Mouse (Mus musculus) liver, adult 2 months (tissue): ENCODE measurements around the gene Lsm7. TPM values are rescaled to one million over a fixed set of nuclear protein-coding genes. Genes with fewer than 3 reads are reported as not detected.

Experiments
- DNase-seq: peaks from one replicate; pipeline ENCODE4 v3.0.0-alpha.2; 2011; ENCODE audit warnings: low read depth, low spot score; ENCODE audit errors: extremely low read depth
- H3K27ac ChIP-seq: fragments of 200-500 bp; replicated peaks from 2 replicates; pipeline ENCODE4 v1.5.1; 2012; ENCODE audit warnings: low read depth, mild to moderate bottlenecking, control low read depth, inconsistent platforms, low read length; ENCODE audit not compliant: insufficient read depth
- H3K27me3 ChIP-seq: fragments of 200-500 bp; 2 replicates; pipeline ENCODE4 v1.6.1; 2012; ENCODE audit warnings: mild to moderate bottlenecking, moderate library complexity, low read length, inconsistent platforms; ENCODE audit not compliant: control insufficient read depth, insufficient read depth
- H3K36me3 ChIP-seq: fragments of 200-500 bp; 2 replicates; pipeline ENCODE4 v1.6.1; 2012; ENCODE audit warnings: low read length, inconsistent platforms; ENCODE audit not compliant: control insufficient read depth, insufficient read depth
- H3K4me1 ChIP-seq: fragments of 200-500 bp; 2 replicates; pipeline ENCODE4 v1.6.1; 2011; ENCODE audit warnings: low read length; ENCODE audit not compliant: control insufficient read depth, insufficient read depth
- H3K4me3 ChIP-seq: fragments of 200-500 bp; 2 replicates; pipeline ENCODE4 v1.5.1; 2011; ENCODE audit warnings: low read depth, mild to moderate bottlenecking, control low read depth, low read length, moderate library complexity; ENCODE audit not compliant: insufficient read depth
- H3K79me2 ChIP-seq: fragments of 200-500 bp; 2 replicates; pipeline ENCODE4 v1.6.1; 2012; ENCODE audit warnings: inconsistent platforms, mild to moderate bottlenecking, low read length, moderate library complexity; ENCODE audit not compliant: control insufficient read depth, insufficient read depth
- H3K9ac ChIP-seq: fragments of 200-500 bp; 2 replicates; pipeline ENCODE4 v1.6.1; 2012; ENCODE audit warnings: low read depth, mild to moderate bottlenecking, control low read depth, inconsistent platforms, low read length
- CTCF ChIP-seq: fragments of 200-500 bp; IDR thresholded peaks from 2 replicates; pipeline ENCODE4 v1.5.1; 2011; ENCODE audit warnings: low read depth, low read length, control low read depth
- POLR2A ChIP-seq: fragments of 200-500 bp; IDR thresholded peaks from 2 replicates; pipeline ENCODE4 v1.6.1; 2011; ENCODE audit warnings: low read length, control low read depth; ENCODE audit not compliant: insufficient read depth; ENCODE audit errors: extremely low read depth
- WGBS: fragments of 180-500 bp; shearing (Covaris S2); methylation state at CpG from one replicate; pipeline ENCODE4 v1.1.7; 2018; 5-methylcytosine and 5-hydroxymethylcytosine counted together
- polyA plus RNA-seq: library from polyadenylated mRNA; depleted of rRNA; stranded (reverse); fragments of >200 nt; gene quantifications from 2 replicates; pipeline ENCODE4 v1.2.3, GENCODE M21; 2012
- total RNA-seq: library from RNA; depleted of rRNA; stranded (reverse); fragments of >200 nt; gene quantifications from 2 replicates; pipeline ENCODE4 v1.2.3, GENCODE M21; 2014

The Lsm7 gene
- total and polyA plus RNA-seq, 2 experiments = 61.3 to 75.1 TPM

DNA sequence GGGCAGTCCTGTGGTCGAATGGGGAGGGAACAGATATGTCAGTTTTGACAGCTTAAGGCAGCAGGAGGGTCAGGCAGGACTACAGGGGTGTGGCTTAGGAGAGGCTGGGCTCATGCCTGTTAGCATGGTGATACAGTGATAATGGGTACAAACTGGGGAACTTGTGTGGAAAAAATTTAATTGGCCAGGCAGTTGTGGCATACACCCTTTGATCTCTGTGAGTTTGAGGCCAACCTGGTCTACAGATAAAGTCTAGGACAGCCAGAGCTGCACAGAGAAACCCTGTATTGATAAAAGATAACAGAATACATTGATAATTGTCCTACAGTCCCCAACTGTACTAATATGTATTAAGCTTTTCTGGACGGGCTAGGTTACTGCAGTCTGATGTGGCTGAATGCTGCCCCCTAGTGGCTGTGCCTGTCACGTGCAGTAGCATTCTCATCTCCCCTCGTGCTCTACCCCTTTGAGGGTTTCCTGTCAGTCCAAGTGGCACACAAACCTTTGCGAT lies 25.2 kb upstream of the Lsm7 start:
- peak; percentile 45 for DNase-seq

DNA sequence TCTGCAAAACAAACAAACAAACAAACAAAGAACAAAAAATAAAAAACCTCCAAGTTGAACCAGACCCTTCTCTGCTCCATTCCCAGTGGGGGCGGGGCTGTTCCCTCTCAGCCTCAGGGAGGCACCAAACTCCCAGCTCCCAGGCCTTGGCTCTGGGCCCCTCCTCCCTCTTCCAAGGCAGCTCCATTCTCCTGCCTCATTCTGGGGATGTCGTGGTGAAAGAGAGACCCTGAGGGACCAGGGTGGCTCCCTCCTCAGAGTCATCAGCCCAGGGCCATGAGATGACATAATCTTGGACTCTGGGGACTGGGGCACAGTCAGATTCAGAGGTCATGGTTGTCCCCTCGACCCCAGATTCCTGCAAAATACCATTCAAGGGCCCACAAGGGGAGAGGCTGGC lies 21.6 kb upstream of the Lsm7 start:
- H3K4me1 ChIP-seq = no peaks in the 10 kb centered on the region
- H3K79me2 ChIP-seq = no peaks in the 10 kb centered on the region
- H3K36me3 ChIP-seq = no peaks in the 10 kb centered on the region
- H3K27me3 ChIP-seq = no peaks in the 10 kb centered on the region
- no peak for TF ChIP-seq POLR2A
- 39% methylated on average over 3 of the region's 3 CpGs for WGBS
- H3K4me3 ChIP-seq = no peak overlapping the region
- no peak overlapping the region for H3K9ac ChIP-seq
- no peak overlapping the region for H3K27ac ChIP-seq
- DNase-seq = no peak

More for the DNA sequence above, 25.2 kb upstream of the Lsm7 start:
- H3K4me3 ChIP-seq = no peak overlapping the region
- no peak overlapping the region for H3K9ac ChIP-seq
- 15% methylated on average over 5 of the region's 5 CpGs for WGBS
- H3K27me3 ChIP-seq = no peaks in the 10 kb centered on the region
- TF ChIP-seq CTCF (peak; percentile 97), POLR2A (no peak)
- H3K79me2 ChIP-seq = no peaks in the 10 kb centered on the region
- no peaks in the 10 kb centered on the region for H3K4me1 ChIP-seq
- H3K27ac ChIP-seq = no peak overlapping the region
- H3K36me3 ChIP-seq = no peaks in the 10 kb centered on the region

DNA sequence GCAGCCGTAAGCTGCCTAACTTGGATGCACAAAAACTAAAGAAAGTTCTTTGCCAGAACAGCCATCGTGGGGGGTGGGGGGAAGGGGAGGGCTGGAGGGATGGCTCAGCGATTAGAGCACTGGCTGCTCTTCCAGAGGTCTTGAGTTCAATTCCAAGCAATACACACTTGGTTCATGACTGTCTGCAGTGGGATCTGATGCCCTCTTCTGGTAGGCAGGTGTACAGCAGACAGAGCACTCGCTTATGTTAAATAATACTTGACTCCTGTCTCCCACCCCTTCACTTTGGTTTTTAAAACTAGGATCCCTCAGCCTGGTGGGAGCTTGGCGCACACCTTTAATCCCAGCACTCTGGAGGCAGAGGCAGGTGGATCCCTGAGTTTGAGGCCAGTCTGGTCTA lies 21.0 kb upstream of the Lsm7 start:
- DNase-seq = peak; percentile 53
- H3K4me3 ChIP-seq = no peak overlapping the region
- no peak overlapping the region for H3K9ac ChIP-seq
- TF ChIP-seq POLR2A (no peak), CTCF (peak; percentile 74)
- no peaks in the 10 kb centered on the region for H3K36me3 ChIP-seq
- WGBS = 25% methylated on average over 5 of the region's 5 CpGs
- H3K79me2 ChIP-seq = no peaks in the 10 kb centered on the region
- no peaks in the 10 kb centered on the region for H3K4me1 ChIP-seq
- no peaks in the 10 kb centered on the region for H3K27me3 ChIP-seq
- H3K27ac ChIP-seq = no peak overlapping the region

DNA sequence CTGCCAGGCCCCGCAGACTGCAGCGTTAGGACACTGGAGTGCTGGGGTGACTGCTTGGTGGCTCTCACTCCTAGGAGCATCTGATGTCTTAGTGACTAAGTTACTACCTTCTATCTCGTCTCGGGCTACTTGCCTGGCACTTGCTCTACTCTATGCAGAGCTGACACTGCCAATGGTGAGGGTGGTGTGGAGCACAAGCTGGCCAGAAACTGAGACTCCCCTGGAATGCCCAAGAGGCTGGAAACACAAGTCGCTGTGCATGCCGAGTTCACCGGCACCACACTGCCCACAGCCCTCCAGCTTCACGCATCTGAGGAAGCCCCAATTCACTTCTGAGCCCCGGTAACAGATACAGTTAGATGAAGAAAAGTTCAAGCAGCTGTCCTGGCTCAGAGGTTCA lies 19.0 kb upstream of the Lsm7 start:
- Histone ChIP-seq H3K4me1 (peaks cover 5% of the 10 kb centered on the region), H3K27ac (no peak overlapping the region), H3K36me3 (no peaks in the 10 kb centered on the region), H3K9ac (no peak overlapping the region), H3K4me3 (no peak overlapping the region), H3K27me3 (no peaks in the 10 kb centered on the region), H3K79me2 (no peaks in the 10 kb centered on the region)
- 86% methylated on average over 9 of the region's 9 CpGs for WGBS
- TF ChIP-seq POLR2A (no peak), CTCF (no peak)
- no peak for DNase-seq

DNA sequence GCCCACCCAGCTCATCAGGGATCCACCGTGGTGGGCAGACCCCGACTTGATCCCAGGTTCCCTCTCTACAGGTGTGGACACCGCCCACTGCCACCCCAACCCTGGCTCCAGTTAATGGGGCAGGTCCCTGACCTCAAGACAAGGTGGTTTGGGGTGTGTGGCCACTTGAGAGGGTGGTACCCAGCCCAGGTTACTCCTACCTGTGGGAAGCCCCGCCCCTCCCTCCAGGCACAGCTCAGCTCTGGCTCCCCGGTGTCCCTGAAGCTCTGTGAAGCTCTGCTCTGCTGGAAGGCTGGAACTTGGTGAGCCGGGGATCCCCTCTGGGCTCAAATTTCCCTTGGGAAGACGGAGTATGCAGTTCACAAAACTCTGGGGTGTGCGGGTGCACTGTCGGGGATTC lies 16.6 kb upstream of the Lsm7 start, which contains the start of gene Tmprss9:
Gene Tmprss9 (plus strand): TSS at position 268 of the 400 bp plus-strand sequence.
- DNase-seq = no peak
- WGBS = 44% methylated on average over 9 of the region's 9 CpGs
- TF ChIP-seq CTCF (no peak), POLR2A (no peak)
- peak within 1 kb of the TSS; percentile 14; the same call in 1 of the 2 replicates for H3K27ac ChIP-seq
- H3K9ac ChIP-seq = 0 out of 2 replicates have a peak within 1 kb of the TSS, but pooled peaks have one; percentile 4
- peaks cover 5% of the 10 kb centered on the region for H3K4me1 ChIP-seq
- H3K36me3 ChIP-seq = no peaks in the 10 kb centered on the region
- H3K79me2 ChIP-seq = no peaks in the 10 kb centered on the region
- H3K4me3 ChIP-seq = no peak within 1 kb of the TSS
- H3K27me3 ChIP-seq = no peaks in the 10 kb centered on the region

GRCm38 (mm10) chr10:80870993-80871392 lies 16.0 kb upstream of the Lsm7 start:
- no peaks in the 10 kb centered on the region for H3K27me3 ChIP-seq
- H3K4me3 ChIP-seq = no peak overlapping the region
- H3K36me3 ChIP-seq = no peaks in the 10 kb centered on the region
- peaks cover 5% of the 10 kb centered on the region for H3K4me1 ChIP-seq
- 5% methylated on average over 4 of the region's 6 CpGs for WGBS
- peak; percentile 92 for DNase-seq
- H3K79me2 ChIP-seq = no peaks in the 10 kb centered on the region
- H3K27ac ChIP-seq = peak overlapping the region; percentile 14; the same call in 1 of the 2 replicates
- TF ChIP-seq POLR2A = no peak
- no peak for TF ChIP-seq CTCF
- H3K9ac ChIP-seq = 0 out of 2 replicates have a peak overlapping the region, but pooled peaks have one; percentile 4
